Mouse (Mus musculus): ENCODE results near the gene Gm20388. TPM values are rescaled to one million over a fixed set of nuclear protein-coding genes. Genes with fewer than 3 reads are reported as not detected.
A peak's percentile ranks its signal among the peaks of the same experiment; 100 is the strongest.

Gm20388 gene
- polyA plus RNA-seq, 1 experiment from 2014 or later = not detected

GRCm38 (mm10) chr8:122639521-122640248 lies 2729.0 kb downstream of the Gm20388 start:
- Histone ChIP-seq H3K9ac (ENCODE audit: low read length) (no peak overlapping the region), H3K27ac (replicated peaks in 1 of 2; ENCODE audit: control insufficient read depth in 1 of 2, insufficient read depth in 1 of 2, low read depth in 2 of 2, low read length in 2 of 2) (no peak overlapping the region), H3K27me3 (ENCODE audit: control insufficient read depth, insufficient read depth, low read length) (no peaks in the 10 kb centered on the region), H3K36me3 (ENCODE audit: control insufficient read depth, insufficient read depth, low read length) (peaks cover 25% of the 10 kb centered on the region; the same call in 1 of the 2 replicates), H3K4me3 (ENCODE audit: control insufficient read depth in 1 of 2, insufficient read depth in 1 of 2, low read depth in 1 of 2, low read length in 2 of 2) (no peak overlapping the region), H3K4me2 (ENCODE audit: low read length) (no peak overlapping the region), H3K4me1 (ENCODE audit: control insufficient read depth in 2 of 2, insufficient read depth in 2 of 2, low read length in 2 of 2) (peaks cover 30 to 41% of the 10 kb centered on the region in 2 experiments), H3K9me3 (ENCODE audit: control insufficient read depth, low read length) (no peaks in the 10 kb centered on the region)
- ATAC-seq (ENCODE audit: insufficient number of reproducible peaks, insufficient read depth, low FRiP score, low read depth) = no peak
- WGBS = 51% methylated on average over 16 of the region's 16 CpGs

GRCm38 (mm10) chr8:122640825-122641224 lies 2730.2 kb downstream of the Gm20388 start:
- H3K4me1 ChIP-seq (ENCODE audit: control insufficient read depth in 2 of 2, insufficient read depth in 2 of 2, low read length in 2 of 2) = peaks cover 26 to 35% of the 10 kb centered on the region in 2 experiments
- peaks cover 16% of the 10 kb centered on the region; the same call in 1 of the 2 replicates for H3K36me3 ChIP-seq (ENCODE audit: control insufficient read depth, insufficient read depth, low read length)
- no peak overlapping the region for H3K9ac ChIP-seq (ENCODE audit: low read length)
- WGBS = 66% methylated on average over 4 of the region's 4 CpGs
- H3K27me3 ChIP-seq (ENCODE audit: control insufficient read depth, insufficient read depth, low read length) = no peaks in the 10 kb centered on the region
- H3K27ac ChIP-seq (replicated peaks in 1 of 2; ENCODE audit: control insufficient read depth in 1 of 2, insufficient read depth in 1 of 2, low read depth in 2 of 2, low read length in 2 of 2) = no peak overlapping the region
- no peak overlapping the region for H3K4me2 ChIP-seq (ENCODE audit: low read length)
- no peaks in the 10 kb centered on the region for H3K9me3 ChIP-seq (ENCODE audit: control insufficient read depth, low read length)
- no peak overlapping the region for H3K4me3 ChIP-seq (ENCODE audit: control insufficient read depth in 1 of 2, insufficient read depth in 1 of 2, low read depth in 1 of 2, low read length in 2 of 2)
- no peak for ATAC-seq (ENCODE audit: insufficient number of reproducible peaks, insufficient read depth, low FRiP score, low read depth)

- no peaks in the 10 kb centered on the region for H3K27me3 ChIP-seq (ENCODE audit: control insufficient read depth, insufficient read depth, low read length)
- H3K9me3 ChIP-seq (ENCODE audit: control insufficient read depth, low read length) = no peaks in the 10 kb centered on the region
- H3K4me2 ChIP-seq (ENCODE audit: low read length) = no peak overlapping the region
- WGBS = 83% methylated on average over 15 of the region's 15 CpGs
- H3K4me1 ChIP-seq (ENCODE audit: control insufficient read depth in 2 of 2, insufficient read depth in 2 of 2, low read length in 2 of 2) = peaks cover 27 to 37% of the 10 kb centered on the region in 2 experiments
- no peak for ATAC-seq (ENCODE audit: insufficient number of reproducible peaks, insufficient read depth, low FRiP score, low read depth)
- H3K4me3 ChIP-seq (ENCODE audit: control insufficient read depth in 1 of 2, insufficient read depth in 1 of 2, low read depth in 1 of 2, low read length in 2 of 2) = no peak overlapping the region
- no peak overlapping the region for H3K9ac ChIP-seq (ENCODE audit: low read length)
- H3K27ac ChIP-seq (replicated peaks in 1 of 2; ENCODE audit: control insufficient read depth in 1 of 2, insufficient read depth in 1 of 2, low read depth in 2 of 2, low read length in 2 of 2) = no peak overlapping the region
- H3K36me3 ChIP-seq (ENCODE audit: control insufficient read depth, insufficient read depth, low read length) = peaks cover 16% of the 10 kb centered on the region; the same call in 1 of the 2 replicates
These were observed 2730.8 kb downstream of the Gm20388 start for GRCm38 (mm10) chr8:122641406-122641805.

- no peak overlapping the region for H3K4me3 ChIP-seq (ENCODE audit: control insufficient read depth in 1 of 2, insufficient read depth in 1 of 2, low read depth in 1 of 2, low read length in 2 of 2)
- H3K9me3 ChIP-seq (ENCODE audit: control insufficient read depth, low read length) = no peaks in the 10 kb centered on the region
- no peak for ATAC-seq (ENCODE audit: insufficient number of reproducible peaks, insufficient read depth, low FRiP score, low read depth)
- peaks cover 14% of the 10 kb centered on the region; the same call in 1 of the 2 replicates for H3K36me3 ChIP-seq (ENCODE audit: control insufficient read depth, insufficient read depth, low read length)
- no peak overlapping the region for H3K9ac ChIP-seq (ENCODE audit: low read length)
- H3K4me1 ChIP-seq (ENCODE audit: control insufficient read depth in 2 of 2, insufficient read depth in 2 of 2, low read length in 2 of 2) = peaks cover 25 to 36% of the 10 kb centered on the region in 2 experiments
- H3K27ac ChIP-seq (replicated peaks in 1 of 2; ENCODE audit: control insufficient read depth in 1 of 2, insufficient read depth in 1 of 2, low read depth in 2 of 2, low read length in 2 of 2) = no peak overlapping the region
- WGBS = 34% methylated on average over 9 of the region's 9 CpGs
- H3K27me3 ChIP-seq (ENCODE audit: control insufficient read depth, insufficient read depth, low read length) = no peaks in the 10 kb centered on the region
- no peak overlapping the region for H3K4me2 ChIP-seq (ENCODE audit: low read length)
These were observed 2731.4 kb downstream of the Gm20388 start for GRCm38 (mm10) chr8:122642071-122642470.

GRCm38 (mm10) chr8:122644175-122644954 lies 2733.7 kb downstream of the Gm20388 start:
- no peaks in the 10 kb centered on the region for H3K9me3 ChIP-seq (ENCODE audit: control insufficient read depth, low read length)
- H3K36me3 ChIP-seq (ENCODE audit: control insufficient read depth, insufficient read depth, low read length) = peaks cover 17% of the 10 kb centered on the region; the same call in 1 of the 2 replicates
- H3K9ac ChIP-seq (ENCODE audit: low read length) = no peak overlapping the region
- WGBS = 52% methylated on average over 6 of the region's 6 CpGs
- no peak overlapping the region for H3K4me3 ChIP-seq (ENCODE audit: control insufficient read depth in 1 of 2, insufficient read depth in 1 of 2, low read depth in 1 of 2, low read length in 2 of 2)
- no peak overlapping the region for H3K4me2 ChIP-seq (ENCODE audit: low read length)
- no peak overlapping the region for H3K27ac ChIP-seq (replicated peaks in 1 of 2; ENCODE audit: control insufficient read depth in 1 of 2, insufficient read depth in 1 of 2, low read depth in 2 of 2, low read length in 2 of 2)
- H3K27me3 ChIP-seq (ENCODE audit: control insufficient read depth, insufficient read depth, low read length) = no peaks in the 10 kb centered on the region
- peaks cover 20 to 32% of the 10 kb centered on the region in 2 experiments for H3K4me1 ChIP-seq (ENCODE audit: control insufficient read depth in 2 of 2, insufficient read depth in 2 of 2, low read length in 2 of 2)
- ATAC-seq (ENCODE audit: insufficient number of reproducible peaks, insufficient read depth, low FRiP score, low read depth) = no peak

GRCm38 (mm10) chr8:122646337-122646736 lies 2735.7 kb downstream of the Gm20388 start:
- no peak overlapping the region for H3K9ac ChIP-seq (ENCODE audit: low read length)
- H3K36me3 ChIP-seq (ENCODE audit: control insufficient read depth, insufficient read depth, low read length) = peaks cover 20% of the 10 kb centered on the region; the same call in 1 of the 2 replicates
- WGBS = 44% methylated on average over 16 of the region's 16 CpGs
- peaks cover 16 to 26% of the 10 kb centered on the region in 2 experiments for H3K4me1 ChIP-seq (ENCODE audit: control insufficient read depth in 2 of 2, insufficient read depth in 2 of 2, low read length in 2 of 2)
- no peaks in the 10 kb centered on the region for H3K9me3 ChIP-seq (ENCODE audit: control insufficient read depth, low read length)
- no peak for ATAC-seq (ENCODE audit: insufficient number of reproducible peaks, insufficient read depth, low FRiP score, low read depth)
- H3K27ac ChIP-seq (replicated peaks in 1 of 2; ENCODE audit: control insufficient read depth in 1 of 2, insufficient read depth in 1 of 2, low read depth in 2 of 2, low read length in 2 of 2) = no peak overlapping the region
- 0 out of 2 replicates have a peak overlapping the region, but pooled peaks have one; percentile 3 for H3K4me2 ChIP-seq (ENCODE audit: low read length)
- no peaks in the 10 kb centered on the region for H3K27me3 ChIP-seq (ENCODE audit: control insufficient read depth, insufficient read depth, low read length)
- no peak overlapping the region for H3K4me3 ChIP-seq (ENCODE audit: control insufficient read depth in 1 of 2, insufficient read depth in 1 of 2, low read depth in 1 of 2, low read length in 2 of 2)

- Histone ChIP-seq H3K4me1 (ENCODE audit: control insufficient read depth in 2 of 2, insufficient read depth in 2 of 2, low read length in 2 of 2) (peaks cover 11 to 27% of the 10 kb centered on the region in 2 experiments), H3K9me3 (ENCODE audit: control insufficient read depth, low read length) (no peaks in the 10 kb centered on the region), H3K4me2 (ENCODE audit: low read length) (no peak overlapping the region), H3K27ac (replicated peaks in 1 of 2; ENCODE audit: control insufficient read depth in 1 of 2, insufficient read depth in 1 of 2, low read depth in 2 of 2, low read length in 2 of 2) (no peak overlapping the region), H3K27me3 (ENCODE audit: control insufficient read depth, insufficient read depth, low read length) (no peaks in the 10 kb centered on the region), H3K36me3 (ENCODE audit: control insufficient read depth, insufficient read depth, low read length) (peaks cover 20% of the 10 kb centered on the region; the same call in 1 of the 2 replicates), H3K4me3 (ENCODE audit: control insufficient read depth in 1 of 2, insufficient read depth in 1 of 2, low read depth in 1 of 2, low read length in 2 of 2) (no peak overlapping the region), H3K9ac (ENCODE audit: low read length) (no peak overlapping the region)
- ATAC-seq (ENCODE audit: insufficient number of reproducible peaks, insufficient read depth, low FRiP score, low read depth) = no peak
- WGBS = 82% methylated on average over 15 of the region's 15 CpGs
These were observed 2737.7 kb downstream of the Gm20388 start for GRCm38 (mm10) chr8:122648192-122648970.

Data from heart, embryonic 14.5 days (tissue).